Mouse (Mus musculus) heart, adult 18-20 months (tissue): ENCODE data around the gene Tsks. TPM values are rescaled to one million over a fixed set of nuclear protein-coding genes. Genes with fewer than 3 reads are reported as not detected.
A peak's percentile ranks its signal among the peaks of the same experiment; 100 is the strongest.

Source experiments
- DNase-seq, 2 experiments: peaks; one replicate each; pipeline ENCODE4 v3.0.0; 2021 to 2022; ENCODE audit warnings: mixed read lengths in 1 of 2
- total RNA-seq, 2 experiments: library from RNA; stranded (reverse); gene quantifications; 2 replicates each; pipeline ENCODE4 v1.2.3; 2021

The Tsks gene
- total RNA-seq, 2 experiments from 2014 or later, result not detected

GRCm38 (mm10) chr7:44978300-44978699 is 35.3 kb downstream of the Tsks start:
- DNase-seq, result no peak

GRCm38 (mm10) chr7:44981539-44981938 is 38.5 kb downstream of the Tsks start:
- DNase-seq, result no peak

- peak; percentile 84 to 94 for DNase-seq
Observed at GRCm38 (mm10) chr7:44983085-44983484, 40.1 kb downstream of the Tsks start.

GRCm38 (mm10) chr7:44983944-44984832 is 41.2 kb downstream of the Tsks start:
- no peak for DNase-seq

GRCm38 (mm10) chr7:44984833-44985164 is 41.8 kb downstream of the Tsks start:
- DNase-seq, result no peak

- DNase-seq, result peak; percentile 73 to 78
Observed at GRCm38 (mm10) chr7:44985595-44986191, 42.7 kb downstream of the Tsks start.

GRCm38 (mm10) chr7:44986192-44986878 is 43.3 kb downstream of the Tsks start, which contains the start of gene Prmt1:
Gene Prmt1 (minus strand): TSS chr7:44986568.
- DNase-seq, result peak; percentile 99 to 100

GRCm38 (mm10) chr7:44986879-44987718 is 44.1 kb downstream of the Tsks start:
- no peak for DNase-seq

- no peak for DNase-seq
Observed at GRCm38 (mm10) chr7:44996672-44997071, 53.7 kb downstream of the Tsks start.

- peak; percentile 98 to 99 for DNase-seq
Observed at GRCm38 (mm10) chr7:44997231-44997939, 54.4 kb downstream of the Tsks start, which contains the start of gene Irf3. Gene Irf3 (plus strand): TSS chr7:44997648.

GRCm38 (mm10) chr7:44997940-44998428 is 55.0 kb downstream of the Tsks start:
- no peak for DNase-seq

- peak; percentile 59 to 67 for DNase-seq
Observed at GRCm38 (mm10) chr7:44998501-44998955, 55.5 kb downstream of the Tsks start, which contains the start of gene Bcl2l12. Gene Bcl2l12 (minus strand): TSS chr7:44998712.

- peak in 1 of 2 experiments; percentile 49 for DNase-seq
Observed at GRCm38 (mm10) chr7:44999753-45000152, 56.7 kb downstream of the Tsks start.

- DNase-seq, result no peak
Observed at GRCm38 (mm10) chr7:45000539-45001114, 57.6 kb downstream of the Tsks start.

GRCm38 (mm10) chr7:45002440-45002839 is 59.4 kb downstream of the Tsks start:
- no peak for DNase-seq

- DNase-seq, result no peak
Observed at GRCm38 (mm10) chr7:45004546-45004945, 61.5 kb downstream of the Tsks start.

GRCm38 (mm10) chr7:45005321-45005992 is 62.5 kb downstream of the Tsks start:
- DNase-seq, result no peak

- no peak for DNase-seq
Observed at GRCm38 (mm10) chr7:45006503-45006902, 63.5 kb downstream of the Tsks start.

GRCm38 (mm10) chr7:45007141-45007540 is 64.1 kb downstream of the Tsks start:
- DNase-seq, result no peak
